Mouse (Mus musculus) right cerebral cortex, postnatal 25 days (tissue): Measurements from ENCODE around the gene Phf2.
A peak's percentile ranks its signal among the peaks of the same experiment; 100 is the strongest.

ENCODE experiments used
- DNase-seq: peaks from one replicate; pipeline ENCODE4 v3.0.0; 2022

Gene Phf2

GRCm38 (mm10) chr13:48870771-48871731 is at the start of gene Phf2:
Gene Phf2, minus strand, starts transcription at chr13:48871119.
- DNase-seq: peak; percentile 55

GRCm38 (mm10) chr13:48919756-48920415 is 49.0 kb upstream of the Phf2 start:
- no peak for DNase-seq

- no peak for DNase-seq
These were observed 46.2 kb upstream of the Phf2 start for GRCm38 (mm10) chr13:48917113-48917599.

- no peak for DNase-seq
These were observed 42.8 kb upstream of the Phf2 start for GRCm38 (mm10) chr13:48913680-48914079.

- no peak for DNase-seq
These were observed 42.2 kb upstream of the Phf2 start for GRCm38 (mm10) chr13:48913141-48913540.

- no peak for DNase-seq
These were observed 40.5 kb upstream of the Phf2 start for GRCm38 (mm10) chr13:48911426-48911825.

- DNase-seq: no peak
These were observed 34.5 kb upstream of the Phf2 start for GRCm38 (mm10) chr13:48905458-48905857.

GRCm38 (mm10) chr13:48895376-48895775 is 24.5 kb upstream of the Phf2 start:
- no peak for DNase-seq

- no peak for DNase-seq
These were observed 19.5 kb upstream of the Phf2 start for GRCm38 (mm10) chr13:48890260-48890960.

GRCm38 (mm10) chr13:48878534-48878933 is 7.6 kb upstream of the Phf2 start:
- DNase-seq: peak; percentile 98

GRCm38 (mm10) chr13:48877805-48878204 is 6.9 kb upstream of the Phf2 start:
- no peak for DNase-seq

- no peak for DNase-seq
These were observed 1.8 kb upstream of the Phf2 start for GRCm38 (mm10) chr13:48872726-48873125.

GRCm38 (mm10) chr13:48871887-48872606 is 1.1 kb upstream of the Phf2 start:
- no peak for DNase-seq

- DNase-seq: peak; percentile 40
These were observed 759 bp downstream of the Phf2 start for GRCm38 (mm10) chr13:48869950-48870770.

- DNase-seq: no peak
These were observed 1.3 kb downstream of the Phf2 start for GRCm38 (mm10) chr13:48869600-48869949.

- DNase-seq: no peak
These were observed 1.8 kb downstream of the Phf2 start for GRCm38 (mm10) chr13:48869088-48869487.

GRCm38 (mm10) chr13:48864673-48865356 is 6.1 kb downstream of the Phf2 start:
- DNase-seq: no peak

- no peak for DNase-seq
These were observed 7.4 kb downstream of the Phf2 start for GRCm38 (mm10) chr13:48863556-48863955.

- DNase-seq: no peak
These were observed 9.0 kb downstream of the Phf2 start for GRCm38 (mm10) chr13:48861913-48862312.

- no peak for DNase-seq
These were observed 12.1 kb downstream of the Phf2 start for GRCm38 (mm10) chr13:48858779-48859178.

GRCm38 (mm10) chr13:48858054-48858453 is 12.9 kb downstream of the Phf2 start:
- no peak for DNase-seq
